Mouse (Mus musculus): ENCODE results near the gene Gm20388. TPM values are rescaled to one million over a fixed set of nuclear protein-coding genes. Genes with fewer than 3 reads are reported as not detected.
"Not testable (repeated sequence)": the region's sequence is repeated elsewhere in the genome, so short reads cannot be mapped to it uniquely, and the experiment has no call there.

Gm20388 gene
- polyA plus RNA-seq, 1 experiment from 2014 or later, result not detected

DNA sequence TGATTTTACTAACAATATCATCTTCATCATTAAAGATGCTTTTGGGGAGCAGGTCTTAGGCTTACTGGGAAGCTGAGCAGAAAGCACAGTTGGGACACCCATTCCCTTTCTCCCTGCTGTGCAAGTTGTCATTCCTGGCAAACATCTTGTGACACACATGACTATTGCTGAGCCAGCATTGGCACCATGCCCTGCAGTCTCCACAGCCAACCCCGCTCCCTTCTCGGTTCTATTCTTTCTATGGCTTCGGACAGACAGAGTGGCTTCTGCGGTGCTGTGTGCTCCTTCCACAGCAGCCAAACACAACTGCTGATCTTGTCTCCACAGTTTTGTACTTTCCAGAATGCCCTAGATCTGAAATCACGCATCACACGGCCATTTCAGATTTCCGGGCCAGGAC lies 1397.1 kb downstream of the Gm20388 start:
- Histone ChIP-seq H3K9me3 (no peaks in the 10 kb centered on the region), H3K4me2 (no peak overlapping the region), H3K27me3 (peaks cover 31% of the 10 kb centered on the region), H3K27ac (no peak overlapping the region), H3K4me3 (no peak overlapping the region), H3K36me3 (no peaks in the 10 kb centered on the region), H3K4me1 (peaks cover 34% of the 10 kb centered on the region), H3K9ac (no peak overlapping the region)
- 85% methylated on average over 7 of the region's 7 CpGs for WGBS
- ATAC-seq (ENCODE audit: insufficient number of reproducible peaks, insufficient read depth, low FRiP score, low TSS enrichment, low read depth), result no peak

DNA sequence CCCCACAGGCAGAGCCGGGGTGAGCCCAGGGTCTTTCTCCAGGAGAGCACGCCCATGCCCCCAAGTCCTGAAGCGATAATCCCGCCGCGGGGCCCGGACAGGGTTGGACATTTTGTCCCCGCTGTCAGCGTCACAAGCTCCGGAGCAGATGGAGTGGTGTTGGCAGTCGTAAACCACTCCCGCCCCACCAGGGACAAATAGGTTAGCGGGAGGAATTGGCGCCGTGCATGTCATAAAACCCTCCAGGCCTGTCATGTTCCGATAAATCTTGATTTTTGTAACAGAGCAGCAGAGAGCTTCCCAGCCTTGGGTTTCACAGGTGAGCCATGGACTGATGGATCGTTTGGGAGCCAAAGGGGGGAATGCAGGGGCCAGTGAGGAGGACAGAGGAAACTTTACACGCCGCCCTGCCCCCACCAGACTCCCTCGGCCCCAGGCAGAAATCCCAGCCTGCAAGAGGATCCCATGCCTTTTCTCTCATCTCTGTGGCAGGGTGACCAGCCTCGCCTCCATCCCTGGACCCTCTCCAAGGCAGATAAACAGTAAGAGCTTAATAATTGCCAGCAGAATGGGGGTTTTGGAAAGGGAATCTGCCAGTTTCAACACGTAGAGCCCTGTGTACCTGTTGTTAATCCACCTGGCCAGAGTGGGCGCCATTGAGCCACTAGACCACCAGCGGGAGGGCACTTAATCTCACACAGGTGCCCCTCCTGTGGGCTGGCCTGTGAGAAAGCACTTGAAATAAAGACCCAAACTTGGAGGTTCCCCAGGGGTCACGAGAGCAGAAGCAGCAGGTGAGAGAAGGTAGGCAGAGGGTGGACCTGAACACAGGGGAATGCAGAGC lies 1400.6 kb downstream of the Gm20388 start:
- WGBS, result 17% methylated on average over 25 of the region's 25 CpGs
- Histone ChIP-seq H3K4me2 (peak overlapping the region; percentile 45), H3K9me3 (no peaks in the 10 kb centered on the region), H3K9ac (peak overlapping the region; percentile 55; the same call in 1 of the 2 replicates), H3K27ac (no peak overlapping the region), H3K4me3 (no peak overlapping the region), H3K27me3 (peaks cover 26% of the 10 kb centered on the region), H3K4me1 (peaks cover 37% of the 10 kb centered on the region), H3K36me3 (no peaks in the 10 kb centered on the region)
- no peak for ATAC-seq (ENCODE audit: insufficient number of reproducible peaks, insufficient read depth, low FRiP score, low TSS enrichment, low read depth)

DNA sequence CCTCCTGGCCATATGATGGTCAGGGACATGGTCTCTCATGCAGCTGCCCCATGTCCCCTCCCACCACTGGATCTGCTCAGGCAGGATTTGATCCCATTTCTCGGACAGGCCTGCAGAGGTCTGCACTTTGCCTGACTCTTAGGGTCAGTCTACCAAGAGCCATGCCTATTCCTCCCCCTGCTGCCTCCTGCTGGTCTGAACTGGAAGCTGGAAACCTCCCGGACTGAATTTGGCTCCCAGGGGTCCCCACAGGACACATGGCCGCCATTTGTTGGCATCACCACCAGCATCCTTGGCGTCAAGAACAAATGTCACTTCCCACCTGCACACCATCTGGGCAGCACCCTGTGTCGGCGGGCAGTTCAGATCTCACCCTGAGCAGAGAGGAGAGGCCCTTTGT lies 1402.8 kb downstream of the Gm20388 start:
- no peak for ATAC-seq (ENCODE audit: insufficient number of reproducible peaks, insufficient read depth, low FRiP score, low TSS enrichment, low read depth)
- Histone ChIP-seq H3K27me3 (peaks cover 22% of the 10 kb centered on the region), H3K9me3 (no peaks in the 10 kb centered on the region), H3K9ac (no peak overlapping the region), H3K36me3 (no peaks in the 10 kb centered on the region), H3K4me1 (peaks cover 31% of the 10 kb centered on the region), H3K27ac (no peak overlapping the region), H3K4me2 (no peak overlapping the region), H3K4me3 (no peak overlapping the region)
- WGBS, result 56% methylated on average over 6 of the region's 6 CpGs

DNA sequence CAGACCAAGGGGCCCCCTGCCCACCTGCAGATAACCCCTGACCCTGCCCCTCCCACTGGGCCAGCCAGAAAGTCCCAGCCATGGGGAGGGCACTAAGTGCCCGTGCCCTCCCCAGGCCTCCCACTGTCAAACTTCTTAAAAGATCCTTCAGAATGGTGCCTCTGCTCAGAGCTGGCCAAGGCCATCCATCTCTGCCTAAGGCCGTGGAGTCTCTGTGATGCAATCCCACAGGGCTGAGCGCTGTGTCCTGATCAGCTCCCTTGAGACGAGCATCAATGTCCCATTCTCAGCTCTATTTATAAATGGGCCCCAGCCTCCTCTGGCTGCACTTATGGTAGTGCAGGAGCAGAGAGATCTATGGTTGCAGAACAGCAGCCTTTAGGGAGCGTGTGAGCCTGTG lies 1403.4 kb downstream of the Gm20388 start:
- Histone ChIP-seq H3K4me2 (no peak overlapping the region), H3K4me1 (peaks cover 31% of the 10 kb centered on the region), H3K36me3 (no peaks in the 10 kb centered on the region), H3K4me3 (no peak overlapping the region), H3K27ac (no peak overlapping the region), H3K27me3 (peaks cover 22% of the 10 kb centered on the region), H3K9ac (no peak overlapping the region), H3K9me3 (no peaks in the 10 kb centered on the region)
- 71% methylated on average over 5 of the region's 5 CpGs for WGBS
- no peak for ATAC-seq (ENCODE audit: insufficient number of reproducible peaks, insufficient read depth, low FRiP score, low TSS enrichment, low read depth)

DNA sequence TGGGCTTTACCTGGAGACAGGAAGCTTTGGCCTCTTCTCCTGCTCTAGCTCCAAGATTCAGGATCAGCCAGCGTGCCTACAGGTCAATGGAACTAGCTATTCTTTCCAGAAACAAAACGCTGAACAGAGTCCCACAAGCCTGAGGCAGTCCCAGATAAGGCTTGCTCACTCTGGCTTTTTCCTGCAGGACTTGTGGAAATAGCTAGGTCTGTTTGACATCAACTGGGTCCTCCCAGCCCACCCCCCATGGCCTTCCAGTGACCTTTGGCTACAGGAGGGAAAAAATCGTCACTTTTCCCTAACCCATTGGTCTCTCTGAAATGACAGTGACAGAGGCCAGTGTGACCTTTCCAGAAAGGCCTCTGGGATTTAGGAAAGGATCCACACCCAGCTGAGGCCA lies 1404.9 kb downstream of the Gm20388 start:
- Histone ChIP-seq H3K4me1 (peaks cover 25% of the 10 kb centered on the region), H3K4me3 (no peak overlapping the region), H3K4me2 (no peak overlapping the region), H3K27me3 (peaks cover 17% of the 10 kb centered on the region; the same call in 1 of the 2 replicates), H3K9me3 (no peaks in the 10 kb centered on the region), H3K9ac (no peak overlapping the region), H3K27ac (no peak overlapping the region), H3K36me3 (no peaks in the 10 kb centered on the region)
- ATAC-seq (ENCODE audit: insufficient number of reproducible peaks, insufficient read depth, low FRiP score, low TSS enrichment, low read depth), result no peak
- 31% methylated on average over 3 of the region's 3 CpGs for WGBS

DNA sequence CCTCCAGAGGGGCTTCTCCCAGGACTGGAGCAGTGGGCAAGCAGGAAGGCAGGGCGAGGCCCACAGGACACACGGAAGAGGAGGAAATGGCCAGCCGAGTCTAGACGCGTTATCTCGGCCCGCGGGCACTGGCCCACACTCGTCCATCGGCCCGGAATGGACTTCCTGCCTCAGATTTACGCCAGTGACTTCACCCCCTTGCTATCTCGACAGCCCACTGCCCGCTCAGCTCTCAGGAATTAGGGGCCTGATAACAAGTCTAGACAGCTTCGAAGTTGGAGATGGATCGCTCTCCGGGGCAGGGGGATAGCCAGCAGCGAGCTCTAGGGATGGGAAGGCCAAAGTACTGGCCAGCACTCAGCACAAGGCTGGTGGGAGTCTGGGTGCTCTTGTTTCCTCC lies 1405.4 kb downstream of the Gm20388 start:
- Histone ChIP-seq H3K4me1 (peaks cover 21% of the 10 kb centered on the region), H3K36me3 (no peaks in the 10 kb centered on the region), H3K27ac (no peak overlapping the region), H3K9me3 (no peaks in the 10 kb centered on the region), H3K4me2 (no peak overlapping the region), H3K27me3 (peaks cover 14% of the 10 kb centered on the region; the same call in 1 of the 2 replicates), H3K9ac (no peak overlapping the region), H3K4me3 (no peak overlapping the region)
- WGBS, result 63% methylated on average over 18 of the region's 18 CpGs
- no peak for ATAC-seq (ENCODE audit: insufficient number of reproducible peaks, insufficient read depth, low FRiP score, low TSS enrichment, low read depth)

DNA sequence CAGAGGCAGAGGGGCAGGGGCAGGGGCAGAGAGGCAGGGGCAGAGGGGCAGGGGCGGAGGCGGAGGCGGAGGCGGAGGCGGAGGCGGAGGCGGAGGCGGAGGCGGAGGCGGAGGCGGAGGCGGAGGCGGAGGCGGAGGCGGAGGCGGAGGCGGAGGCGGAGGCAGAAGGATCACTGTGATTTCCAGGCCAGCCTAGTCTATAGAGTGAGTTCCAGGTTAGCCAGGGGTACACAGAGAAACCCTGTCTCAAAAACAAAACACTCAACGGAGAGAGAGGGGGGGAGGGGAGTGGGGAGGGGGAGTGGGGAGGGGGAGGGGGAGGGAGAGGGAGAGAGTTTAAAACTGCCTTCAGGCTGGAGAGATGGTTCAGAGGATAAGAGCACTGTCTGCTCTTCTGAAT lies 1408.1 kb downstream of the Gm20388 start:
- Histone ChIP-seq H3K4me2 (peak overlapping the region; percentile 22; the same call in 1 of the 2 replicates), H3K4me1 (peaks cover 12% of the 10 kb centered on the region; the same call in 1 of the 2 replicates)
- H3K27me3 ChIP-seq; H3K9ac ChIP-seq; H3K27ac ChIP-seq; H3K36me3 ChIP-seq; H3K4me3 ChIP-seq; H3K9me3 ChIP-seq; ATAC-seq (ENCODE audit: insufficient number of reproducible peaks, insufficient read depth, low FRiP score, low TSS enrichment, low read depth): not testable (repeated sequence)
- WGBS, result 34% methylated on average over 4 of the region's 19 CpGs

DNA sequence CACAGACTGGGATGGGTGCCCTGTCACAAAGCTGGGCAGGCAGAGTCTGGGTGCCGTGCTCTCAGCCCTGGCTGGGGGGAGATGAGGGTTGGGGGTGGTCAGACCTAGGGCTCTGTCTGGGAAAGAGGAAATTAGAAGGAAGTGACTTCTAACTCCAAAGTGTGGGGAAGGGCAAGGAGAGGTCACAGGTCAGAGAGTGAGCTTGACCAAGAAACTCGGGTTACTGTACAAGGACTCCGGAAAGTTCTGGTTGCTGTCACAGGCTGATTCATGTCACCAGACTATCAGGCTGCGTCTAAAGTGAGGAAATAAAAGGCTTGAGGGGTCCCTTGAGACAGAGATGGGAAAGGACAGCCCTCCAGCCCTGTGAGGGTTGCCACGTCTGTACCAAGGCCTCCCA lies 1408.8 kb downstream of the Gm20388 start:
- no peak for ATAC-seq (ENCODE audit: insufficient number of reproducible peaks, insufficient read depth, low FRiP score, low TSS enrichment, low read depth)
- Histone ChIP-seq H3K27ac (no peak overlapping the region), H3K4me1 (peaks cover 12% of the 10 kb centered on the region; the same call in 1 of the 2 replicates), H3K4me3 (no peak overlapping the region), H3K9me3 (no peaks in the 10 kb centered on the region), H3K27me3 (no peaks in the 10 kb centered on the region), H3K36me3 (no peaks in the 10 kb centered on the region), H3K9ac (no peak overlapping the region), H3K4me2 (no peak overlapping the region)
- 40% methylated on average over 5 of the region's 5 CpGs for WGBS

DNA sequence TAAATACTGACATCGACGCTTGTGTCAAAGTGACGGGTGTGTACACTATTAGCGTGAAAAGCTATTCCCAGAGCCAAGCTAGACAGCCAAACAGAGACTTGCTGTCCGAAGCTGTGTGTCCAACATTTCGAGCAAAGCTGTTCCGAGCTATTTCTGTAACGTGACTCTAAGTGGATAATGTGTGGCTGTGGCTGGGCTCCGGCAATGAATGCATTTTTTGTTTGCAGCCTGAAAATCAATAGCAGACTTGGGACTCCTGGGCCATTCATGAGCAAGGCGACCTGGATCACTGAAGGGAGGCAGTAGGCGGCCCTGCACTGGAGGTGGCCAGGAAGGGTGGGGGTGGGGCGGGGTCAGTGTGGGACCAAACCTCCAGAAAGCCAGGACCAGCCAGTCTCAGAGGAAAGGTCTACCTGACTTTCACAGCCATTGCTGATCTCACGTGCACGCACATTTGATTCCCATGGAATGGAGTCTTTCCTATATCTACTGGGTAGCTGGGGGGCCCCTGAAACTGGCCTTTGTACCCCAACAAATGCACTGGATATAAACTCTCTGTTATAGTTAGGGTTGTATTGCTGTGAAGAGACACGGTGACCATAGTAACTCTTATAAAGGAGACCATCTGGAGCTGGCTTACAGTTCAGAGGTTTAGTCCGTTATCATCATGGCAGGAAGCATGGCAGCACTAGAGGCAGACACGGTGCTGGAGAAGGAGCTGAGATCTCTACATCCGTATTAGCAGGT lies 1415.7 kb downstream of the Gm20388 start:
- no peak overlapping the region for H3K9ac ChIP-seq
- no peaks in the 10 kb centered on the region for H3K9me3 ChIP-seq
- no peak overlapping the region for H3K4me2 ChIP-seq
- WGBS, result 20% methylated on average over 18 of the region's 18 CpGs
- peak; percentile 52; the same call in 1 of the 2 replicates for ATAC-seq (ENCODE audit: insufficient number of reproducible peaks, insufficient read depth, low FRiP score, low TSS enrichment, low read depth)
- H3K4me3 ChIP-seq, result no peak overlapping the region
- peaks cover 1% of the 10 kb centered on the region; the same call in 1 of the 2 replicates for H3K27me3 ChIP-seq
- H3K27ac ChIP-seq, result peak overlapping the region; percentile 91
- H3K36me3 ChIP-seq, result no peaks in the 10 kb centered on the region
- peaks cover 16% of the 10 kb centered on the region for H3K4me1 ChIP-seq

DNA sequence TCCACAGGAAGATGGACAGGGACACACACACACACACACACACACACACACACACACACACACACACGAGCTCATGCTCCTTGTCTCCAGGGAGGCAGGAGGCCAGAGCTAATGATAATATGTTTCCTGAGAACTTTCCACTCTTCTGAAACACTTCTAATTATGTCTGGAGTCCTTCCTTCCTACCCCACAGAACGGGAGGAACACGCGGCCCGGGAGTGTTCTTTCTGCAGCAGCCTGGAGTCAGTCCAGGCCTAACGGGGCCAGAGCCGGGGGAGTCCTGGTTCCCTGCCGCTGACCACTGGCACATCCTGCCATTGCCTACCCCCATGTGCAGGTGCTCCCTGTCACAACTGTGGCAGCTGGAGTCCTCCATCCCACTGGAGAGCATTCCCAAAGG lies 1421.8 kb downstream of the Gm20388 start:
- Histone ChIP-seq H3K4me2 (no peak overlapping the region), H3K27me3 (peaks cover 9% of the 10 kb centered on the region), H3K9ac (0 out of 2 replicates have a peak overlapping the region, but pooled peaks have one; percentile 21), H3K27ac (no peak overlapping the region), H3K36me3 (no peaks in the 10 kb centered on the region), H3K4me1 (peaks cover 19% of the 10 kb centered on the region), H3K9me3 (peaks cover 4% of the 10 kb centered on the region; the same call in 1 of the 2 replicates), H3K4me3 (no peak overlapping the region)
- 44% methylated on average over 8 of the region's 8 CpGs for WGBS
- no peak for ATAC-seq (ENCODE audit: insufficient number of reproducible peaks, insufficient read depth, low FRiP score, low TSS enrichment, low read depth)

DNA sequence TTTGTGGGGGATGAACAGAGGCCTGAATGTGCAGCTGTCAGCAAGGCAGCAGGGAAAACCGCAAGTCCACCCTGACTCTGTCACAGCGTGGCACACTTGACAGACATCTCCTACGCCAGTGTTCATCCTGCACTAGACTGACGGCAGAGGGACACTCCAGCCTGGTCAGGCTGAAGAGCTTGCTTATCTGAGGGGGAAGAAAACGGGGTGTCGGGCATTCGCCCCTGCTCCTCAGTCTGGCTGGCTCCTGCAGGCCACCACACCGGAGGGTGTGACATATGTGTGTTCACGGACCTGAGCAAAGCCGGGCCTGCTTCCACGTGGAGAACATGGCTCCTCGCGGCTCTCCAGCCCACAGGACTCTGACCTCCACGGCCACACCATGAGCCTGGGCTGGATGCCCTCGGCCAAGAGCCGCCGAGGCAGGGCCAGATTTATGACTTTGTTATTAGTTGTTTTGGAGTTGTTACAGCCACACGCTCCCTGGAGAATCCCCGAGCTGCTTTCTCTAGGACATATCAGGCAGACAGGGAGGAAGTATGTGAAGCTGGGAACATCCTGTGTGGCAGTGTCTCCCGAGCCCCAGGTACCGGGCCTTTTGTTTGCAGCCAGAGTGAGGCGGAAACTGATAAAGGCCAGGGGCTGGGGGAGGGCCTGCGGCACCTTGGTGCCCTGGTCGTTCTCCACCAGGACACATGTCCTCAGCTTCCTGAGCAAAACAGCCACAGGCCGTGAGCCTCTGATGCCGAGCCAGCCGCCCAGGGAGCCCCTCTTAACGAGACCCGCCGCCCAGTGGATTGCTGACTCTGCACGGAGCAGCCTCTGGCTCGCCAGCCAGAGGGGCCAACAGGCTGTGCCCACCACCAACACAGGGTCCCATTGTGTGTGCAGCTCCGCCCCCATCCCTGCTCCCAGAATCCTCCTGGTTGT lies 1424.1 kb downstream of the Gm20388 start:
- WGBS, result 51% methylated on average over 33 of the region's 33 CpGs
- Histone ChIP-seq H3K27ac (peak overlapping the region; percentile 81), H3K4me2 (no peak overlapping the region), H3K27me3 (peaks cover 9% of the 10 kb centered on the region), H3K9me3 (peaks cover 4% of the 10 kb centered on the region; the same call in 1 of the 2 replicates), H3K36me3 (no peaks in the 10 kb centered on the region), H3K4me3 (no peak overlapping the region), H3K4me1 (peaks cover 19% of the 10 kb centered on the region), H3K9ac (peak overlapping the region; percentile 54)
- ATAC-seq (ENCODE audit: insufficient number of reproducible peaks, insufficient read depth, low FRiP score, low TSS enrichment, low read depth), result peak; percentile 67
